Mouse (Mus musculus) 3134 (cell line): ENCODE results near the gene Mlycd.
A peak's percentile ranks its signal among the peaks of the same experiment; 100 is the strongest.

Experiments
- DNase-seq: peaks from one replicate; pipeline ENCODE4 v3.0.0-alpha.2; 2011; ENCODE audit warnings: low spot score; ENCODE audit not compliant: insufficient read length; ENCODE audit errors: extremely low read depth

Mlycd gene

GRCm38 (mm10) chr8:119400122-119400671 is 5.5 kb downstream of the Mlycd start:
- DNase-seq, result no peak

- no peak for DNase-seq
These were observed 6.2 kb downstream of the Mlycd start for GRCm38 (mm10) chr8:119400904-119401303.

GRCm38 (mm10) chr8:119403912-119404311 is 9.2 kb downstream of the Mlycd start:
- DNase-seq, result no peak

GRCm38 (mm10) chr8:119404648-119405047 is 10.0 kb downstream of the Mlycd start:
- DNase-seq, result no peak

GRCm38 (mm10) chr8:119408311-119408710 is 13.6 kb downstream of the Mlycd start:
- no peak for DNase-seq

- DNase-seq, result peak; percentile 34
These were observed 17.5 kb downstream of the Mlycd start for GRCm38 (mm10) chr8:119412037-119412734.

- DNase-seq, result peak; percentile 60
These were observed 18.2 kb downstream of the Mlycd start for GRCm38 (mm10) chr8:119412735-119413498.

- no peak for DNase-seq
These were observed 18.9 kb downstream of the Mlycd start for GRCm38 (mm10) chr8:119413605-119414004.

- DNase-seq, result no peak
These were observed 25.6 kb downstream of the Mlycd start for GRCm38 (mm10) chr8:119420318-119420717.

GRCm38 (mm10) chr8:119421603-119422122 is 27.0 kb downstream of the Mlycd start:
- DNase-seq, result no peak

GRCm38 (mm10) chr8:119422123-119422711 is 27.5 kb downstream of the Mlycd start:
- DNase-seq, result peak; percentile 88

- peak; percentile 80 for DNase-seq
These were observed 29.0 kb downstream of the Mlycd start for GRCm38 (mm10) chr8:119423631-119424141.

- no peak for DNase-seq
These were observed 29.6 kb downstream of the Mlycd start for GRCm38 (mm10) chr8:119424199-119424733.

- DNase-seq, result no peak
These were observed 30.1 kb downstream of the Mlycd start for GRCm38 (mm10) chr8:119424740-119425139.

GRCm38 (mm10) chr8:119425533-119425932 is 30.9 kb downstream of the Mlycd start:
- DNase-seq, result no peak

GRCm38 (mm10) chr8:119426069-119426735 is 31.5 kb downstream of the Mlycd start:
- DNase-seq, result no peak

- DNase-seq, result peak; percentile 84
These were observed 33.1 kb downstream of the Mlycd start for GRCm38 (mm10) chr8:119427634-119428349.

- peak; percentile 90 for DNase-seq
These were observed 33.7 kb downstream of the Mlycd start for GRCm38 (mm10) chr8:119428350-119428740.

- DNase-seq, result peak; percentile 74
These were observed 34.2 kb downstream of the Mlycd start for GRCm38 (mm10) chr8:119428766-119429327.
